Mouse (Mus musculus) kidney, embryonic 15.5 days (tissue): ENCODE results near the gene Rasl12. TPM values are rescaled to one million over a fixed set of nuclear protein-coding genes. Genes with fewer than 3 reads are reported as not detected.

ENCODE experiments used
- ATAC-seq: fragments of 200-750 bp; cut with Nextera tagmentation; replicated peaks from 2 replicates; pipeline ENCODE4 v1.8.0; 2017; ENCODE audit warnings: moderate TSS enrichment; ENCODE audit not compliant: low FRiP score
- H3K27ac ChIP-seq: fragments of 300-500 bp; sonication (generic); 2 replicates; pipeline ENCODE4 v1.5.1; 2015; ENCODE audit warnings: mild to moderate bottlenecking, inconsistent platforms
- H3K27me3 ChIP-seq: fragments of 300-500 bp; sonication (generic); 2 replicates; pipeline ENCODE4 v1.6.1; 2015; ENCODE audit warnings: inconsistent platforms
- H3K36me3 ChIP-seq: fragments of 300-500 bp; sonication (generic); 2 replicates; pipeline ENCODE4 v1.6.1; 2015; ENCODE audit warnings: inconsistent platforms
- H3K4me1 ChIP-seq: fragments of 300-500 bp; sonication (generic); 2 replicates; pipeline ENCODE4 v1.6.1; 2015; ENCODE audit warnings: inconsistent platforms
- H3K4me2 ChIP-seq: fragments of 300-500 bp; sonication (generic); 2 replicates; pipeline ENCODE4 v1.6.1; 2015; ENCODE audit warnings: moderate library complexity, mild to moderate bottlenecking, inconsistent platforms
- H3K4me3 ChIP-seq: fragments of 300-500 bp; sonication (generic); replicated peaks from 2 replicates; pipeline ENCODE4 v1.5.1; 2015; ENCODE audit warnings: mild to moderate bottlenecking, inconsistent platforms
- H3K9ac ChIP-seq: fragments of 300-500 bp; sonication (generic); 2 replicates; pipeline ENCODE4 v1.6.1; 2015; ENCODE audit warnings: mild to moderate bottlenecking, inconsistent platforms
- H3K9me3 ChIP-seq: fragments of 300-500 bp; sonication (generic); replicated peaks from 2 replicates; pipeline ENCODE4 v1.6.1; 2016; ENCODE audit warnings: inconsistent platforms
- WGBS: fragments of 180-500 bp; shearing (Covaris S2); methylation state at CpG from one replicate; pipeline ENCODE4 v1.1.7; 2015; ENCODE audit warnings: mixed read lengths; 5-methylcytosine and 5-hydroxymethylcytosine counted together
- polyA plus RNA-seq: library from polyadenylated mRNA; unstranded; fragments of >200 nt; fragmentation: Nextera tagmentation; extraction: Ambion mirVana; gene quantifications from 2 replicates; pipeline ENCODE4 v1.2.1, GENCODE M21; 2015

Rasl12 gene
- polyA plus RNA-seq, 1 experiment from 2014 or later: 16.1 TPM

DNA sequence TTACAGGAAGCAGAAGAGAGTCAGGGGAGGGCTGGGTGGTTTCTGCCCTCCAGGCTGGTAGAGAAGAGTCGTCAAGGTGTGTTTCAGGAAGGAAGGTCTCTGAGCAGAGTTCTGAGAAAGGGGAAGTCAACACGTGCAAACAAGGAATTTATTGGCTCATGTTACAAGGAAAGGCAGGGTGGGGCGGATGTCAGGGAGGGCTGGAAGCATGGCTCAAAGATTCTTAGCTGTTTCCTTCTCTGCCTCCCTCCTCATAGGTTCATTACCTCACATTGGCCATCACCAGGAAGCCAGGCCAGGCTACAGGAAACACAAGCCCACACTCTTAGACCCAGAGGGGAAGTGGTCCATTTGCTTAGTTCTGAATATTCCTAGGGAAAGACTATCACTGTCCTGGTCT, 26.1 kb downstream of the Rasl12 start:
- Histone ChIP-seq H3K4me1 (no peaks in the 10 kb centered on the region), H3K4me3 (no peak overlapping the region), H3K9ac (no peak overlapping the region), H3K4me2 (no peak overlapping the region), H3K27me3 (no peaks in the 10 kb centered on the region), H3K9me3 (no peaks in the 10 kb centered on the region), H3K36me3 (no peaks in the 10 kb centered on the region), H3K27ac (no peak overlapping the region)
- ATAC-seq: no peak
- WGBS: 30% methylated on average over 3 of the region's 3 CpGs

DNA sequence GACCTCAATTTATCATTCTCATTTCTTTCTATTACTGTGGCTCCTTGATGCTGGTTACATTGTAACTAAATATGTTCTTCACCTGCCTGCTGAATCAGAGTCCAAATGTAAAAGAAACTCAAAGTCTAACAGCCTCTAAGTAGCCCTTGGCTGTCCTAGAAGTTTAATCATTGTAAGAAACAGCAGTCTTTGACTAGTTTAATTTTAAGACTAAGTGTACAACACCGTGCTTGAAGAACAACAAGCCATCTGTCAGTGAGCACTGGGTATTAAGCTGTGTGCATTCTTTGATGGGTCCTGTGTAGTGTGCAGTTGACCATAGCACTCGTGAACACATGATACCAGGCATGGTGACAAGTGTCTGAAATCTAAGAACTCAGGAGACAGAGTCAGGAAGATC, 29.2 kb downstream of the Rasl12 start:
- Histone ChIP-seq H3K36me3 (no peaks in the 10 kb centered on the region), H3K4me3 (no peak overlapping the region), H3K27me3 (no peaks in the 10 kb centered on the region), H3K4me1 (no peaks in the 10 kb centered on the region), H3K4me2 (no peak overlapping the region), H3K9me3 (no peaks in the 10 kb centered on the region), H3K9ac (no peak overlapping the region), H3K27ac (0 out of 2 replicates have a peak overlapping the region, but pooled peaks have one; percentile 41)
- 46% methylated on average over 2 of the region's 2 CpGs for WGBS
- ATAC-seq: peak; percentile 49

DNA sequence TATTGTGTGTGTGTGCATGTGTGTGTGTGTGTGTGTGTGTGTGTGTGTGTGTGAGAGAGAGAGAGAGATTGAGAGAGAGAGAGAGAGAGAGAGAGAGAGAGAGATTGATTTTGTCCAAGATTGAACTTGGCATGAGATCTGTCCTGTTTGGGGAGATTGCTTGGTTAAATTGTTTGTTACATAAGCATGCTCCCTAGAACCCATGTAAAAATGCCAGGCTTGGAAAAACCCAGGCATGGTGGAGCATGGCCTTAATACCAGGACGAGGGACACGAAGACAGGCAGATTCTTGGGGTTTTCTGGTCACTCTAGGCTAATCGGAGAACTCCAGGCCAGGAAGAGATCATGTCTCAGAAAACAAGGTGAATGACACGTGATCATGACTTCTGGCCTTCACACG, 29.7 kb downstream of the Rasl12 start:
- Histone ChIP-seq H3K9ac (no peak overlapping the region), H3K4me2 (no peak overlapping the region), H3K27ac (peak overlapping the region; percentile 41; the same call in 1 of the 2 replicates), H3K4me3 (no peak overlapping the region), H3K27me3 (no peaks in the 10 kb centered on the region), H3K36me3 (no peaks in the 10 kb centered on the region), H3K9me3 (no peaks in the 10 kb centered on the region), H3K4me1 (no peaks in the 10 kb centered on the region)
- 83% methylated on average over 5 of the region's 5 CpGs for WGBS
- ATAC-seq: no peak

DNA sequence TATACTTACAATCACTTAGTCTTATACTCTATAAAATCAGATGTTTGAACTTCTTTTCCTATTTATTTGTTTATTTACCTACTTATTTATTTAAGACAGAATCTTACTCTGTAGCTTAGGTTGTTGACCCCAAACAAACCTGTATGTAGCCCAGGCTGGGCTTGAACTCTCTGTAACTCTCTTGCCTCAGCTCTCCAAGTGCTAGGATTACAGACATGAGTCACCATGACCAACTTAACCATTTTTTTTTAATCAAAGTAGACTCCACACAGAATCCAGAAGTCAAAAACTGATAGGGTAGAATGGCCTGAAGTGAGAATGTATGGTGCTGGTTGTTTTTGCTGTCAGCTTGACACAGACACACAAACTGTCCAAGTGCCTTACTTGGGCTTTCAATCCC, 32.1 kb downstream of the Rasl12 start:
- H3K36me3 ChIP-seq: no peaks in the 10 kb centered on the region
- no peaks in the 10 kb centered on the region for H3K4me1 ChIP-seq
- H3K4me3 ChIP-seq: no peak overlapping the region
- H3K9me3 ChIP-seq: no peaks in the 10 kb centered on the region
- H3K27me3 ChIP-seq: no peaks in the 10 kb centered on the region
- no peak overlapping the region for H3K4me2 ChIP-seq
- no peak for ATAC-seq
- H3K9ac ChIP-seq: no peak overlapping the region
- no peak overlapping the region for H3K27ac ChIP-seq

DNA sequence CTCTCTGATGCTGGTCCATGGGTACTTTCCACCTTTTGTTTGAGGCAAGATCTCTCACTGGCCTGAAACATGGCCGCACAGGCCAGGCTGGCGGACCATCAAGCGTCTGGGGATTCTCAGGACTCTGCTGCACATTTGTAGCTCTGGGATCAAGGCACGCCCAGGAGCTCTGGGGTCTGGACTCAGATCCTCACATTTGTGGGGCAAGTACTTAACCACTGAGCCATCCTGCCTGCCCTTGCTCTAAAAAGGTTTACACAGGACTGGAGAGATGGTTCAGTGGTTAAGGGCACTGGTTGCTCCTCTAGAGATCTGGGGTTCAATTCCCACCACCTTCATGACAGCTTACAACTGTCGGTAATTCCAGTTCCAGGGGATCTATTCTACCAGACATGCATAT, 32.6 kb downstream of the Rasl12 start:
- no peak for ATAC-seq
- WGBS: 90% methylated on average over 5 of the region's 5 CpGs

DNA sequence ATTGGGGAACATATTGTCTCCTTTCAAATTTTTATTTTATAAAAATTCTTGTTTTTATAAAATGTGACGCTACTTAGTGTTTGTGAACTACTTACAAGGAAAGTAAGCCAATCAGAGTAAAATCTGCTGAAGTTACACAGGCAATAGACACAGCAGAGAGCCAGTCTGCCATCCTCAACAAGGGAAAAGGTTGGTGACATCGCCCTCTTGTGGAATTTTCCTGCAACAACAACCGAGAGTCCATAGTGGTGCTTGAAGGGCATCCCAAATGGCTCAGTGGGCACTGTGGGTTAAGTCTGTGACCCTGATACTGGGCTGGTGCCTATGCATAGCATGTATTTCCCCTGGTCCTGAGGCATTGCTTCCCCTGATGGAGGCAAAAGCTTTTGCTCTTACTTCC, 33.9 kb downstream of the Rasl12 start:
- 1% methylated on average over 3 of the region's 3 CpGs for WGBS
- no peak overlapping the region for H3K4me2 ChIP-seq
- H3K27me3 ChIP-seq: no peaks in the 10 kb centered on the region
- ATAC-seq: no peak
- no peak overlapping the region for H3K27ac ChIP-seq
- H3K4me1 ChIP-seq: peaks cover 8% of the 10 kb centered on the region
- no peaks in the 10 kb centered on the region for H3K9me3 ChIP-seq
- no peak overlapping the region for H3K4me3 ChIP-seq
- H3K9ac ChIP-seq: no peak overlapping the region
- no peaks in the 10 kb centered on the region for H3K36me3 ChIP-seq

More for the DNA sequence above, 32.6 kb downstream of the Rasl12 start:
- H3K27ac ChIP-seq: no peak overlapping the region
- no peak overlapping the region for H3K4me3 ChIP-seq
- H3K9me3 ChIP-seq: no peaks in the 10 kb centered on the region
- H3K36me3 ChIP-seq: no peaks in the 10 kb centered on the region
- H3K9ac ChIP-seq: no peak overlapping the region
- no peaks in the 10 kb centered on the region for H3K4me1 ChIP-seq
- H3K4me2 ChIP-seq: no peak overlapping the region
- no peaks in the 10 kb centered on the region for H3K27me3 ChIP-seq

DNA sequence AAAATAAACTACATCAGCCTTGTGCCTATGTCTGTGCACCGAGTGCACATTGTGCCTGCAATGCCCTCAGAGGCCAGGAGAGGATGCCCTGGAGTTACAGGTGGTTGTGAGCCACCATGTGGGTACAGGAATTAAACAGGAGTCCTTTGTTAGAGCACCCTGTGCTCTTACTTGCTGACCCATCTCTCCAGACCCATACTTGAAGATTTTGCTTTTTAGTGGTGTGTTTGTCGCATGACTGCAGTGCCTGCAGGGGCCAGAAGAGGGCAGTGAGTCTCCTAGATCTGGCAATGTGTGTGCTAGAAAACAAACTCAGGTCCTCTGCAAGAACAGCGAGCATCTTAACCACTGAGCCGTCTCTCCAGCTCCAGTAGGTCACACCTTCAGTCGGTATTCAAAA, 35.8 kb downstream of the Rasl12 start:
- Histone ChIP-seq H3K9me3 (no peaks in the 10 kb centered on the region), H3K9ac (no peak overlapping the region), H3K4me1 (peaks cover 8% of the 10 kb centered on the region), H3K27me3 (no peaks in the 10 kb centered on the region), H3K36me3 (peaks cover 5% of the 10 kb centered on the region), H3K27ac (no peak overlapping the region), H3K4me3 (no peak overlapping the region), H3K4me2 (no peak overlapping the region)
- WGBS: 71% methylated on average over 5 of the region's 5 CpGs
- ATAC-seq: no peak

DNA sequence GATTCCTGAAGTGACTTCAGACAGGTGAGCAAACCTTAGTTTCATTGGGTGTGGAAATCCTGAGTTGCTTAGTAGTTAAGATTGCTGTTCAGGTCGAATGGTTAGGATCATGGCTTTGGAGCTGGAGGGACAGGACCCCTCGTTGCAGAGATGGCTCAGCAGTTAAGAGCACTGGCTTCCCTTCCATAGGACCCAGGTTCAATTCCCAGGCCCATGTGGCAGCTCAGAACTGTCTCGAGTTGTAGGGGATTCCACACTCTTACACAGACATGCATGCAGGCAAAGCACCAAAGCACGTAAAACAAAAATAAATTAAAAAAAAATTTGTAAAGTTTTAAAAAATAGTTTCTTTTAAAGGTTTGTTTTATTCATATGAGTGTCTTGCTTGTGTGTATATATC, 36.9 kb downstream of the Rasl12 start:
- WGBS: 65% methylated on average over 4 of the region's 4 CpGs
- Histone ChIP-seq H3K27me3 (no peaks in the 10 kb centered on the region), H3K9me3 (no peaks in the 10 kb centered on the region), H3K9ac (no peak overlapping the region), H3K36me3 (peaks cover 13% of the 10 kb centered on the region), H3K27ac (no peak overlapping the region), H3K4me1 (peaks cover 8% of the 10 kb centered on the region), H3K4me3 (peak overlapping the region; percentile 92; the same call in 1 of the 2 replicates), H3K4me2 (peak overlapping the region; percentile 73; the same call in 1 of the 2 replicates)
- peak; percentile 55 for ATAC-seq

DNA sequence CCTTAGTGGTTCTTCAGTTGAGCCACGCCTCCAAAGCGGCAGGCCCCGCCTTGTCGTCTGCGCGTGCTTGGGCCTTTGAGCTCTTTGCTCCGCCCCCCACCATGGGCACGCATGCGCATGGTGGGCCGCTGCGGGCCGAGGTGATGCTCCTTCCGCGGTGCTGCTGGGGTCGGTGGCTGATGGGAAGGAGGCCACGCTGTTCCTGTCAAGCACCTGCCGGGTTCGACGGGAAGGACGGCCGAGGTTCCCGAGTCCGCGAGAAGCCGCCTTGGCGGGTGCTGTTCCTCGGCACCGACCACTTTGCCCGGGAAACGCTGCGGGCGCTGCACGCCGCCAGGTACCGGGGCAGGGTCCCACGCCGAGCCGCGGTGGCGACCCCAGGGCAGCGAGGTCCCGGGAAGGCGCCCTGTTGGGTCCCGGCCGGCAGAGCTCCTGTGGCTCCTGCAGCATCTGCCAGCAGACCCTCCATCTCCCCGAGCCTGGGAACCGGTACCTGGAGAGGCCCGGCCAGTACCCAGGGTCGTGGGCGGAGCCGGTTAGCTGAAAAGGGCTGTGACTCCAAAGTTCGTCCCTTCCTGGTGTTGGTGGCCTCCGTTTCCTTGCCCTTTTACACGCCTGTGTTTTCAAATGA, 37.5 kb downstream of the Rasl12 start, which contains the start of gene Mtfmt:
Gene Mtfmt (plus strand): TSS at position 112 of the 631 bp plus-strand sequence.
- Histone ChIP-seq H3K36me3 (peaks cover 19% of the 10 kb centered on the region), H3K9me3 (no peaks in the 10 kb centered on the region), H3K27ac (0 out of 2 replicates have a peak within 1 kb of the TSS, but pooled peaks have one; percentile 29), H3K27me3 (no peaks in the 10 kb centered on the region), H3K9ac (peak within 1 kb of the TSS; percentile 83), H3K4me3 (peak within 1 kb of the TSS; percentile 92), H3K4me2 (peak within 1 kb of the TSS; percentile 73), H3K4me1 (peaks cover 8% of the 10 kb centered on the region)
- ATAC-seq: peak; percentile 90
- under 1% methylated on average over 53 of the region's 54 CpGs for WGBS

DNA sequence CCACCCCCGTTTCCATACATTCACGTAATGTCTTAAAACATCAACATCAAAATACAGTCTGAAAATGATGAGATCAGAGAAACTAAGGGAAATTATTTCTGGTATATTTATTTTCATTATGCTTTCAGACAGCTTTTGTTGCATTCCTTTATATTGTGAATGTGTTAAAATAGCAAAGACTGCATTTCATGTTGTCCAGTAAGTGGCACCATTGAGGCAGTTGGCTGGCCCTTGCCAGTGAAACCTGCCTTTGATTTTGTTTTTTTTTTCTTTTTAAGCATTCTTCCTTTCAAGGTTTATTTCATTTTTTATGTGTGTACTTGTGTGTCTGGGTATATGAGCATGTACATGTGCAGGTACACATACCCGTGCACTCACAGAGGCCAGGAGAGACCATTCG, 46.4 kb downstream of the Rasl12 start:
- no peak overlapping the region for H3K4me3 ChIP-seq
- WGBS: 87% methylated on average over 4 of the region's 4 CpGs
- ATAC-seq: no peak
- H3K27me3 ChIP-seq: no peaks in the 10 kb centered on the region
- H3K4me2 ChIP-seq: no peak overlapping the region
- H3K9ac ChIP-seq: no peak overlapping the region
- no peaks in the 10 kb centered on the region for H3K4me1 ChIP-seq
- H3K27ac ChIP-seq: no peak overlapping the region
- H3K9me3 ChIP-seq: no peaks in the 10 kb centered on the region
- H3K36me3 ChIP-seq: peaks cover 83% of the 10 kb centered on the region

DNA sequence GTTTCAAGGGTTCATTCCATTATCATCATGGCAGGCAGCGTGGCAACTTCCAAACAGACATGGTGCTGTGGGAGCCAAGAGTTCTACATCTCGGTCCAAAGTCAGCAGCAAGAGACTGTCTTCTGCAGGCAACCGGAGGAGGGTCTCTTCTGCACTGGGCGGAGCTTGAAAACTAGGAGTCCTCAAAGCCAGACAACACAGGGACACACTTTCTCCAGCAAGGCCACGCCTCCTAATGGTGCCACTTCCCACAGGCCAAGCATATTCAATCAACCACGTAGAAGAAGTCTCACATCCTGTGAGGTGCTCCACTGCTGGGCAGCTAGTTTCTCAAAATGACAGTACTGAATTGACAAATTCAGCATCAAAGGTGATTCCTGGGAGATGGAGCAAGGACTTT, 49.6 kb downstream of the Rasl12 start:
- Histone ChIP-seq H3K36me3 (peaks cover 87% of the 10 kb centered on the region), H3K9ac (no peak overlapping the region), H3K4me1 (no peaks in the 10 kb centered on the region), H3K9me3 (no peaks in the 10 kb centered on the region), H3K4me2 (no peak overlapping the region), H3K27ac (no peak overlapping the region), H3K4me3 (no peak overlapping the region), H3K27me3 (no peaks in the 10 kb centered on the region)
- no peak for ATAC-seq
- 89% methylated on average over 6 of the region's 6 CpGs for WGBS

DNA sequence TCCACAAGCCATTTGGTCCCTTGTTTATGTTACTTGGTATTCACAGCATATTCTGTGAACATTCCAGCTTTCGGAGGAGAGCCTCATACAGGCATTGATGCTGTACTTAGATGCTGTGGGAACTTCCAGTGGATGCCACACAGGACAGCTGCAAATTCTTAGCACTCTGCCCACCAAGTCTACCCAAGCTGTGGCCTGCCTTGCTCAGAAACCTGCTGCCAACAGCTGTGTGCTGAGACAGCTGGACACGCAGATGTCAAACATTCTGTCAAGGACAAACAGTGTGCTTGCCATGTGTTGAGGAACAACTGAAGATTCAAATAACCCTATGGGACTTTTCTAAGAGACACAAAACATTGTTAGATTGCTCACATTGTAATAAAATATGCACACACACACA, 60.7 kb downstream of the Rasl12 start:
- no peak overlapping the region for H3K4me3 ChIP-seq
- H3K4me1 ChIP-seq: peaks cover 24% of the 10 kb centered on the region
- no peak overlapping the region for H3K27ac ChIP-seq
- no peaks in the 10 kb centered on the region for H3K36me3 ChIP-seq
- no peaks in the 10 kb centered on the region for H3K9me3 ChIP-seq
- 92% methylated on average over 2 of the region's 2 CpGs for WGBS
- no peak for ATAC-seq
- H3K9ac ChIP-seq: no peak overlapping the region
- H3K27me3 ChIP-seq: no peaks in the 10 kb centered on the region
- no peak overlapping the region for H3K4me2 ChIP-seq

DNA sequence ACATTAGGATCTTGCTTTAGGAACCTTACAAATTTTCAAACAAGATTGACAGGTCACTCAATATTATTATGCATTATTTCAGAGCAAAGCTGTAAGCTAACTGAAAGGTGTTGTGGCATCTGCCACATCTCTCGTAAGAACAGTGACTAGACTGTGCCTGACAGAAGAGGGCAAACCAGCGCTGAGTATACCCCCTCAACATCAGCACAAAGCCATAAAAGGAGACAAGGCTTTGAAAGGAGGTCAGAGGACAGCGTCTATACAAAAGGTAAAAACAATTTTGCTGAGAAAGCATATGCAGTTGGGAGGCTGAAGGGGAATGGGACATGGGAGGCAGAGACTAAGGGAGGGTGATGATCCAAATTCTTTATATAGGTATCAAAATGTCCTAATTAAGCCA, 61.9 kb downstream of the Rasl12 start:
- Histone ChIP-seq H3K9me3 (no peaks in the 10 kb centered on the region), H3K4me3 (peak overlapping the region; percentile 95), H3K36me3 (peaks cover 2% of the 10 kb centered on the region; the same call in 1 of the 2 replicates), H3K9ac (0 out of 2 replicates have a peak overlapping the region, but pooled peaks have one; percentile 94), H3K4me1 (peaks cover 24% of the 10 kb centered on the region), H3K4me2 (peak overlapping the region; percentile 69), H3K27ac (peak overlapping the region; percentile 94), H3K27me3 (no peaks in the 10 kb centered on the region)
- WGBS: 35% methylated on average over 3 of the region's 3 CpGs
- ATAC-seq: peak; percentile 16
